Mouse (Mus musculus) MEL (cell line): ENCODE measurements around the gene Ribc2. TPM values are rescaled to one million over a fixed set of nuclear protein-coding genes. Genes with fewer than 3 reads are reported as not detected.

Experiments used
- DNase-seq: peaks from one replicate; pipeline ENCODE4 v3.0.0; 2011; ENCODE audit warnings: low read depth, low spot score
- H3K27ac ChIP-seq: 2 replicates; pipeline ENCODE4 v1.5.1; 2012; ENCODE audit warnings: low read depth, mild to moderate bottlenecking, control low read depth, low read length, moderate library complexity; ENCODE audit not compliant: control insufficient read depth
- H3K27me3 ChIP-seq, 2 experiments: fragments of 150-350 bp in 1 of 2; sonication (generic) in 1 of 2; 2 replicates each; pipeline ENCODE4 v1.6.1; 2012; ENCODE audit warnings: low read length in 2 of 2, mild to moderate bottlenecking in 2 of 2, improper control_type of control experiment in 1 of 2, moderate library complexity in 1 of 2; ENCODE audit not compliant: insufficient read depth in 2 of 2, control insufficient read depth in 1 of 2
- H3K36me3 ChIP-seq, 2 experiments: 2 replicates each; pipeline ENCODE4 v1.6.1; 2012 to 2014; ENCODE audit warnings: low read length in 2 of 2, improper control_type of control experiment in 1 of 2, inconsistent platforms in 1 of 2, mild to moderate bottlenecking in 1 of 2; ENCODE audit not compliant: insufficient read depth in 2 of 2, control insufficient read depth in 1 of 2
- H3K4me1 ChIP-seq, 2 experiments: fragments of 150-350 bp in 1 of 2; sonication (generic) in 1 of 2; 2 replicates each; pipeline ENCODE4 v1.6.1; 2012; ENCODE audit warnings: low read length in 2 of 2, improper control_type of control experiment in 1 of 2, mild to moderate bottlenecking in 1 of 2; ENCODE audit not compliant: insufficient read depth in 2 of 2, control insufficient read depth in 1 of 2
- H3K4me3 ChIP-seq, 2 experiments: fragments of 150-350 bp in 1 of 2; sonication (generic) in 1 of 2; 2 replicates each; pipeline ENCODE4 v1.5.1; 2012; ENCODE audit warnings: low read depth in 2 of 2, low read length in 2 of 2, mild to moderate bottlenecking in 2 of 2, moderate library complexity in 2 of 2, control low read depth in 1 of 2, improper control_type of control experiment in 1 of 2; ENCODE audit not compliant: control insufficient read depth in 1 of 2, insufficient read depth in 1 of 2
- H3K79me2 ChIP-seq: 2 replicates; pipeline ENCODE4 v1.6.1; 2012; ENCODE audit warnings: mild to moderate bottlenecking, low read length, moderate library complexity; ENCODE audit not compliant: control insufficient read depth, poor library complexity, insufficient read depth
- H3K9ac ChIP-seq: 2 replicates; pipeline ENCODE4 v1.6.1; 2012; ENCODE audit warnings: low read depth, mild to moderate bottlenecking, control low read depth, low read length, moderate library complexity; ENCODE audit not compliant: control insufficient read depth, poor library complexity, severe bottlenecking
- H3K9me3 ChIP-seq: fragments of 150-350 bp; sonication (generic); replicated peaks from 2 replicates; pipeline ENCODE4 v1.6.1; 2012; ENCODE audit warnings: mild to moderate bottlenecking, low read length, improper control_type of control experiment, moderate library complexity; ENCODE audit not compliant: insufficient read depth
- BHLHE40 ChIP-seq: IDR thresholded peaks from 2 replicates; pipeline ENCODE4 v1.6.1; 2012; ENCODE audit warnings: low read depth, mild to moderate bottlenecking, inconsistent platforms, low read length, improper control_type of control experiment, borderline replicate concordance
- CHD1 ChIP-seq: IDR thresholded peaks from 2 replicates; pipeline ENCODE4 v1.6.1; 2012; ENCODE audit warnings: low read depth, mild to moderate bottlenecking, inconsistent platforms, low read length, improper control_type of control experiment
- CHD2 ChIP-seq: IDR thresholded peaks from 2 replicates; pipeline ENCODE4 v1.6.1; 2011; ENCODE audit warnings: low read length, improper control_type of control experiment
- CTCF ChIP-seq, 3 experiments: IDR thresholded peaks in 2 of 3; conservative IDR thresholded peaks in 1 of 3; 2 replicates each; pipeline ENCODE4 v1.5.1; 2011 to 2012; ENCODE audit warnings: low read length in 3 of 3, low read depth in 2 of 3, mild to moderate bottlenecking in 2 of 3, improper control_type of control experiment in 1 of 3, inconsistent platforms in 1 of 3, mixed read lengths in 1 of 3, moderate library complexity in 1 of 3; ENCODE audit not compliant: control insufficient read depth in 1 of 3, insufficient read depth in 1 of 3, poor library complexity in 1 of 3, severe bottlenecking in 1 of 3
- ELF1 ChIP-seq: IDR thresholded peaks from 2 replicates; pipeline ENCODE4 v1.6.1; 2014; ENCODE audit warnings: low read depth, mild to moderate bottlenecking, inconsistent platforms, low read length, improper control_type of control experiment, moderate library complexity
- GABPA ChIP-seq: IDR thresholded peaks from 2 replicates; pipeline ENCODE4 v1.6.1; 2012; ENCODE audit warnings: low read depth, mild to moderate bottlenecking, inconsistent platforms, low read length, improper control_type of control experiment, moderate library complexity
- GATA1 ChIP-seq: IDR thresholded peaks from 2 replicates; pipeline ENCODE4 v1.6.1; 2011; ENCODE audit warnings: low read depth, low read length, improper control_type of control experiment
- MAFK ChIP-seq: IDR thresholded peaks from 2 replicates; pipeline ENCODE4 v1.6.1; 2011; ENCODE audit warnings: low read depth, mild to moderate bottlenecking, low read length, improper control_type of control experiment, borderline replicate concordance
- MAZ ChIP-seq: IDR thresholded peaks from 2 replicates; pipeline ENCODE4 v1.6.1; 2012; ENCODE audit warnings: low read depth, mild to moderate bottlenecking, inconsistent platforms, low read length, improper control_type of control experiment
- MXI1 ChIP-seq: IDR thresholded peaks from 2 replicates; pipeline ENCODE4 v1.6.1; 2011; ENCODE audit warnings: mild to moderate bottlenecking, low read depth, low read length, improper control_type of control experiment
- MYB ChIP-seq: IDR thresholded peaks from 2 replicates; pipeline ENCODE4 v1.6.1; 2011; ENCODE audit warnings: mild to moderate bottlenecking, low read depth, low read length, improper control_type of control experiment
- NRF1 ChIP-seq: IDR thresholded peaks from 2 replicates; pipeline ENCODE4 v1.6.1; 2014; ENCODE audit warnings: low read depth, mild to moderate bottlenecking, inconsistent platforms, low read length, improper control_type of control experiment, moderate library complexity; ENCODE audit not compliant: poor library complexity, insufficient read depth, severe bottlenecking
- POLR2AphosphoS2 ChIP-seq: IDR thresholded peaks from 2 replicates; pipeline ENCODE4 v1.6.1; 2011; ENCODE audit warnings: low read length, improper control_type of control experiment
- RAD21 ChIP-seq: IDR thresholded peaks from 2 replicates; pipeline ENCODE4 v1.6.1; 2011; ENCODE audit warnings: mild to moderate bottlenecking, low read depth, low read length, improper control_type of control experiment
- SMC3 ChIP-seq: IDR thresholded peaks from 2 replicates; pipeline ENCODE4 v1.6.1; 2011; ENCODE audit warnings: low read depth, low read length, improper control_type of control experiment
- TAL1 ChIP-seq: IDR thresholded peaks from 2 replicates; pipeline ENCODE4 v1.6.1; 2012; ENCODE audit warnings: mild to moderate bottlenecking, inconsistent platforms, low read length, moderate library complexity, mixed read lengths
- TBP ChIP-seq: IDR thresholded peaks from 2 replicates; pipeline ENCODE4 v1.8.0; 2011; ENCODE audit warnings: low read depth, low read length, improper control_type of control experiment
- TCF12 ChIP-seq: IDR thresholded peaks from 2 replicates; pipeline ENCODE4 v1.6.1; 2014; ENCODE audit warnings: low read depth, mild to moderate bottlenecking, inconsistent platforms, low read length, improper control_type of control experiment, moderate library complexity
- USF2 ChIP-seq, 2 experiments: IDR thresholded peaks; 2 replicates each; pipeline ENCODE4 v1.6.1; 2011 to 2012; ENCODE audit warnings: improper control_type of control experiment in 2 of 2, low read length in 2 of 2, borderline replicate concordance in 1 of 2, inconsistent platforms in 1 of 2, low read depth in 1 of 2, mild to moderate bottlenecking in 1 of 2; ENCODE audit not compliant: insufficient read depth in 1 of 2
- ZKSCAN1 ChIP-seq: IDR thresholded peaks from 2 replicates; pipeline ENCODE4 v1.6.1; 2012; ENCODE audit warnings: low read depth, mild to moderate bottlenecking, inconsistent platforms, low read length, improper control_type of control experiment, moderate library complexity
- ZNF384 ChIP-seq: IDR thresholded peaks from 2 replicates; pipeline ENCODE4 v1.6.1; 2012; ENCODE audit warnings: low read depth, mild to moderate bottlenecking, inconsistent platforms, low read length, improper control_type of control experiment
- polyA plus RNA-seq, 2 experiments: library from polyadenylated mRNA; stranded (reverse) in 1 of 2; unstranded in 1 of 2; fragments of >175 nt in 1 of 2; fragments of >200 nt in 1 of 2; gene quantifications; 2 replicates each; pipeline versions ENCODE4 v1.2.1 to v1.2.4; 2012; ENCODE audit warnings: low replicate concordance in 2 of 2, low read depth in 1 of 2; ENCODE audit not compliant: insufficient read length in 2 of 2, insufficient read depth in 1 of 2, missing spikeins in 1 of 2
- total RNA-seq: library from RNA; depleted of rRNA; stranded (reverse); fragments of 300-350 nt; gene quantifications from 2 replicates; pipeline ENCODE4 v1.2.3, GENCODE M21; 2012

Gene Ribc2
- total and polyA plus RNA-seq, 3 experiments: not detected

GRCm38 (mm10) chr15:85173425-85173824, 41.5 kb downstream of the Ribc2 start:
- TF ChIP-seq RAD21 (no peak), ELF1 (no peak), GABPA (no peak), ZKSCAN1 (no peak), CHD1 (no peak), POLR2AphosphoS2 (no peak), USF2 (IDR thresholded peaks at IDR 0.05; ENCODE audit: borderline replicate concordance in 1 of 2, insufficient read depth in 1 of 2, low read depth in 1 of 2, low read length in 2 of 2) (no peak), TCF12 (no peak), BHLHE40 (no peak), TAL1 (no peak), MAFK (no peak), MXI1 (no peak), MAZ (no peak), CHD2 (no peak), SMC3 (no peak), MYB (no peak), CTCF (IDR thresholded peaks at IDR 0.05 in 2 of 3, conservative IDR thresholded peaks at IDR 0.05 in 1 of 3; ENCODE audit: control insufficient read depth in 1 of 3, insufficient read depth in 1 of 3, low read depth in 2 of 3, low read length in 3 of 3, poor library complexity in 1 of 3, severe bottlenecking in 1 of 3) (no peak), NRF1 (no peak), TBP (no peak), GATA1 (no peak)
- H3K27me3 ChIP-seq: no peaks in the 10 kb centered on the region
- no peaks in the 10 kb centered on the region for H3K4me1 ChIP-seq
- no peaks in the 10 kb centered on the region for H3K9me3 ChIP-seq
- H3K4me3 ChIP-seq: no peak overlapping the region
- H3K79me2 ChIP-seq: no peaks in the 10 kb centered on the region
- H3K9ac ChIP-seq: no peak overlapping the region
- H3K36me3 ChIP-seq: no peaks in the 10 kb centered on the region
- DNase-seq: no peak
- H3K27ac ChIP-seq: no peak overlapping the region

GRCm38 (mm10) chr15:85174060-85174459, 42.2 kb downstream of the Ribc2 start:
- Histone ChIP-seq H3K36me3 (no peaks in the 10 kb centered on the region), H3K4me3 (no peak overlapping the region), H3K9ac (no peak overlapping the region), H3K4me1 (no peaks in the 10 kb centered on the region), H3K27ac (no peak overlapping the region), H3K9me3 (no peaks in the 10 kb centered on the region), H3K79me2 (no peaks in the 10 kb centered on the region), H3K27me3 (no peaks in the 10 kb centered on the region)
- DNase-seq: no peak
- TF ChIP-seq ZNF384: no peak
